Mouse (Mus musculus) C2C12 (cell line): Measurements from ENCODE around the gene Rnaseh2a. TPM values are rescaled to one million over a fixed set of nuclear protein-coding genes. Genes with fewer than 3 reads are reported as not detected.
A peak's percentile ranks its signal among the peaks of the same experiment; 100 is the strongest.

ENCODE experiments used
- H3K27me3 ChIP-seq: one replicate; pipeline ENCODE4 v1.6.1; 2011; ENCODE audit not compliant: control insufficient read depth, insufficient read depth, insufficient read length
- H3K36me3 ChIP-seq: one replicate; pipeline ENCODE4 v1.6.1; 2011; ENCODE audit not compliant: control insufficient read depth, insufficient read depth
- H3K4me3 ChIP-seq: one replicate; pipeline ENCODE4 v1.5.1; 2011; ENCODE audit warnings: mild to moderate bottlenecking, control low read depth; ENCODE audit not compliant: poor library complexity, insufficient read depth, severe bottlenecking
- H3K79me2 ChIP-seq: one replicate; pipeline ENCODE4 v1.6.1; 2011; ENCODE audit not compliant: control insufficient read depth, insufficient read depth
- H3K79me3 ChIP-seq: one replicate; pipeline ENCODE4 v1.6.1; 2011; ENCODE audit warnings: low read depth, control low read depth
- H3ac ChIP-seq: one replicate; pipeline ENCODE3; 2011; ENCODE audit warnings: low read depth; ENCODE audit not compliant: control insufficient read depth, insufficient read length
- CEBPB ChIP-seq: IDR thresholded peaks from one replicate; pipeline ENCODE4 v1.6.1; 2011; ENCODE audit warnings: low read depth, mild to moderate bottlenecking, control low read depth, moderate library complexity
- CTCF ChIP-seq: IDR thresholded peaks from one replicate; pipeline ENCODE4 v1.5.1; 2011; ENCODE audit not compliant: control insufficient read depth, insufficient read depth, insufficient read length
- FOSL1 ChIP-seq: IDR thresholded peaks from one replicate; pipeline ENCODE4 v1.8.0; 2011; ENCODE audit warnings: mild to moderate bottlenecking, low read length; ENCODE audit not compliant: poor library complexity, insufficient read depth, severe bottlenecking
- MAX ChIP-seq: IDR thresholded peaks from one replicate; pipeline ENCODE4 v1.6.1; 2011; ENCODE audit warnings: mild to moderate bottlenecking, control low read depth
- MYOD1 ChIP-seq: IDR thresholded peaks from one replicate; pipeline ENCODE4 v1.6.1; 2011; ENCODE audit warnings: low read depth; ENCODE audit not compliant: control insufficient read depth, insufficient read length
- MYOG ChIP-seq: IDR thresholded peaks from one replicate; pipeline ENCODE4 v1.6.1; 2011; ENCODE audit not compliant: control insufficient read depth, insufficient read length; ENCODE audit errors: extremely low read depth
- USF1 ChIP-seq: IDR thresholded peaks from one replicate; pipeline ENCODE4 v1.6.1; 2011; ENCODE audit warnings: low read depth, mild to moderate bottlenecking, control low read depth, moderate library complexity
- polyA plus RNA-seq: library from polyadenylated mRNA; unstranded; fragments of >200 nt; fragmentation: generic; extraction: Trizol; gene quantifications from one replicate; pipeline ENCODE4 v1.2.1, GENCODE M21; 2012; ENCODE audit warnings: missing spikeins

Rnaseh2a gene
- polyA plus RNA-seq, 1 experiment: 145 TPM

DNA sequence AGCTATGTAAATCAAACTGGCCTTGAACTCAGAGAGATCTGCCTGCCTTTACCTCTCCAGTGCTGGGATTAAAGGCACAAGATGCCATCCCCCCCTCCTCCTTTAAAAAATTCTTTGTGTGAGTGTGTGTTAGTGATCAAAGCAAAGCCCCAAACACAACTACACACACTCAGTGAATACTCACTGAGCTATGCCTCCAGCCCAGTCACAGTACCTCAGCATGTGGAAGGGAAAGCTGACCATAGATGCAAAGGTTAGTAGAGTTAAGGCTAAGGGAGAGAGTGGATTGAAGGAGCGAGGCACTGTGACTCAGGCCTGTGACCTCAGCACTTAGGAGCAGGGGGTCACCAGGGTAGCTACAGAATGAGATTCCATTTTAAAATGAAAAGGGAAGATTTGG, 3.5 kb upstream of the Rnaseh2a start:
- H3K79me2 ChIP-seq: peaks cover 60% of the 10 kb centered on the region
- H3K4me3 ChIP-seq: no peak overlapping the region
- H3K27me3 ChIP-seq: no peaks in the 10 kb centered on the region
- no peak overlapping the region for H3ac ChIP-seq
- TF ChIP-seq MYOD1: no peak
- no peak for TF ChIP-seq USF1
- TF ChIP-seq MAX: no peak
- no peak for TF ChIP-seq FOSL1
- no peak for TF ChIP-seq MYOG
- no peak for TF ChIP-seq CTCF
- TF ChIP-seq CEBPB: no peak
- peaks cover 30% of the 10 kb centered on the region for H3K36me3 ChIP-seq
- peaks cover 28% of the 10 kb centered on the region for H3K79me3 ChIP-seq

DNA sequence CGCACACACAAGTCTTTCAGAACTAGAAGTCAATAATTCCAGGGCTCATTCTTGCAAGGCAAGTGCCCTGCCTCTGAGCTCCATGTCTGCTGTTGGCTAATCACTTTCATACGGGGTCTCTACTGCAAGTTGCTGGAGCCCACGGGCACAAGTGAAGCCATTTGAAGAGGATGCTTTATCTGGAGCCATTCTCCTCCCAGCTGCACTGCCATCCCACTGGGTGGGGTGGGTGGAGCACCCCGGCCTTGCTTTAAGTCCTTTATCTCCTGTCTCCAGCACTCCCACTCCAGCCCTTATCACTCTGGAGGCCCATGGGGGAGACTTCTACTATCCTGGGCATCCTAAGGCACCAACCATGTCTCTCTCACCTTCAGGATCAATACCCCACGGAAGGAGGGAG, 1.3 kb upstream of the Rnaseh2a start:
- Histone ChIP-seq H3K27me3 (no peaks in the 10 kb centered on the region), H3ac (no peak overlapping the region), H3K4me3 (no peak overlapping the region), H3K79me2 (peaks cover 38% of the 10 kb centered on the region), H3K36me3 (peaks cover 21% of the 10 kb centered on the region), H3K79me3 (peaks cover 14% of the 10 kb centered on the region)
- TF ChIP-seq CEBPB (no peak), MYOD1 (no peak), FOSL1 (no peak), MAX (no peak), USF1 (no peak), CTCF (no peak), MYOG (no peak)

DNA sequence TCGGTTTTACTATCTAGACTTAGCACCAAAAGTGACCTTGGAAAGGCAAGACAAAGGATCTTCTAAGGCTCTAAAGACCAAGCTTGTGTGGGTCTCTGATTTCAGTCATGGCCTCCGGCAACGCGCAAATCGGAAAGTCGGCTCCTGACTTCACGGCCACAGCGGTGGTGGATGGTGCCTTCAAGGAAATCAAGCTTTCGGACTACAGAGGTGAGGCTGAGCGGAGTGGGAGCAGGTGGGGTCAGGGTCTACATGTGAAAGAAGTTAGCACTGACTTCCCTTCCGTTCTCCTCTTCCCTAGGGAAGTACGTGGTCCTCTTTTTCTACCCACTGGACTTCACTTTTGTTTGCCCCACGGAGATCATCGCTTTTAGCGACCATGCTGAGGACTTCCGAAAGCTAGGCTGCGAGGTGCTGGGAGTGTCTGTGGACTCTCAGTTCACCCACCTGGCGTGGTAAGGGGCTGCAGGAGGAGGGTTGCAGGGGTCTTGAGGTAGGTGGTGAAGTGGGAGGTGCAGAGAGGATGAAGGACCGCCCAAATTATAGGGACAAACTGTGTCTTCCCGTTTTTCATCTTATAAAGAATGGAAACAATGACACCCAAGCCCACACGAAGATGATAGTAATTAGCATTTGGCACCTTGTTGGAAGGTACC, 696 bp upstream of the Rnaseh2a start:
- peaks cover 21% of the 10 kb centered on the region for H3K36me3 ChIP-seq
- H3K79me2 ChIP-seq: peaks cover 38% of the 10 kb centered on the region
- H3K27me3 ChIP-seq: no peaks in the 10 kb centered on the region
- H3K4me3 ChIP-seq: peak overlapping the region; percentile 55
- H3K79me3 ChIP-seq: peaks cover 14% of the 10 kb centered on the region
- peak overlapping the region; percentile 91 for H3ac ChIP-seq
- no peak for TF ChIP-seq MAX
- no peak for TF ChIP-seq FOSL1
- no peak for TF ChIP-seq CEBPB
- no peak for TF ChIP-seq CTCF
- TF ChIP-seq USF1: no peak
- no peak for TF ChIP-seq MYOG
- no peak for TF ChIP-seq MYOD1

DNA sequence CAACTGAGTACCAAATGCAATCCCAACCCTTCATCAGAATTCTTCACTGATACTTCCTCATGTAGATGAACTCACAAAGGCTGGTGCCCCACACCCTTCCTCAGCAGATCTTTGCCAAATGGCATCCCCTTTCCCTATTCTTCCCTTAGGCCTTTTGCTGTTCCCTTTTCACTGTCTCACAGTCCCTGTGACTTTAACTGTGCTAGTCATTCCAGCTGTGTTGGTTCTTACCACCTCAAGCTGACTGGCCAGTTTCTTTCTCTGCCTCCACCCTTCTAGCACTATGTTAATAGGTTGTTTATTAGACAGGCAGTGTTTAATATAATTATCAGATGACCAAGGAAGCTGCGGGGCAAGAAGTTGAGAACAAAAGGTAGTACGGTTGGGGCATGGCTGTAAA, 917 bp downstream of the Rnaseh2a start:
- peaks cover 21% of the 10 kb centered on the region for H3K36me3 ChIP-seq
- no peak for TF ChIP-seq USF1
- no peak for TF ChIP-seq FOSL1
- TF ChIP-seq MYOD1: no peak
- no peak for TF ChIP-seq CTCF
- TF ChIP-seq MAX: no peak
- TF ChIP-seq CEBPB: no peak
- TF ChIP-seq MYOG: no peak
- peaks cover 16% of the 10 kb centered on the region for H3K79me3 ChIP-seq

DNA sequence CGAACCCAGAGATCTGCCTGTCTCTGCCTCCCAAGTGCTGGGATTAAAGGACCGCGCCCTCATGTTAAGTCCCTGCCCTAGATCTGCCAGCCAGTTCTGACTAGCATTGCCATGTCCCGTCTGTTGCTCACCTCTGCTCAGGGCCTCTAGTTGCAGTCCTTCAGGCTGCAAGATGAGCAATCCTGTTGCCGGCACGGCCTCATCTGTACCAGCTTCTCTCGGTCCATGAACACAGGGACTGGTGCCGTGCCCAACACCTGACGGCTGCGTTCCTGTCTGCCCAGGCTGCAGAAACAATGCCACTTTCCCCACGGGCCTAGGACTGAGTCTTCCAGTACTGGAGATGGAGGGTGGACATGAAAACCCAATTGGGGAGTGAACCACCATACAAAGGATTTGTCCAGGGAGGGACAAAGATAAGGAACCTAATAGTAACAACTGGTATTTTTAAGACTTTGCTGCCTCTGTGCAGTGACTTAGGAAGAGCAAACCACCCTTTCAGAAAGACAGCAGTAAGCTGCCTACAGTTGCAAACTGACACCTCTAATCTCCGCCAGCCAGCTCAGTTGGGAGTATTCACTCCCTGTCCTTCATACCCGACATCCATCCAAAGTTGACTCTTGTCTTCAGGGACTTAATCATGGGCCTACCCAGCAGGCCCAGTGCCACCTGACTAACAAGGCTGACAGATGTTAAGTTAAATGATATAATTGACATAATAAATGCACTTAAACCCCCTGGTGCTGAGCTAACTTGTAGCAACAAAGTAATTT, 1.8 kb downstream of the Rnaseh2a start:
- TF ChIP-seq MAX (no peak), CTCF (no peak), FOSL1 (no peak), MYOG (no peak), MYOD1 (no peak), USF1 (no peak), CEBPB (no peak)
- Histone ChIP-seq H3K79me2 (peaks cover 45% of the 10 kb centered on the region), H3K27me3 (no peaks in the 10 kb centered on the region), H3K4me3 (no peak overlapping the region), H3K36me3 (peaks cover 21% of the 10 kb centered on the region), H3ac (no peak overlapping the region), H3K79me3 (peaks cover 16% of the 10 kb centered on the region)

More for the DNA sequence above, 917 bp downstream of the Rnaseh2a start:
- Histone ChIP-seq H3K79me2 (peaks cover 45% of the 10 kb centered on the region), H3ac (peak overlapping the region; percentile 19), H3K4me3 (peak overlapping the region; percentile 55), H3K27me3 (no peaks in the 10 kb centered on the region)

DNA sequence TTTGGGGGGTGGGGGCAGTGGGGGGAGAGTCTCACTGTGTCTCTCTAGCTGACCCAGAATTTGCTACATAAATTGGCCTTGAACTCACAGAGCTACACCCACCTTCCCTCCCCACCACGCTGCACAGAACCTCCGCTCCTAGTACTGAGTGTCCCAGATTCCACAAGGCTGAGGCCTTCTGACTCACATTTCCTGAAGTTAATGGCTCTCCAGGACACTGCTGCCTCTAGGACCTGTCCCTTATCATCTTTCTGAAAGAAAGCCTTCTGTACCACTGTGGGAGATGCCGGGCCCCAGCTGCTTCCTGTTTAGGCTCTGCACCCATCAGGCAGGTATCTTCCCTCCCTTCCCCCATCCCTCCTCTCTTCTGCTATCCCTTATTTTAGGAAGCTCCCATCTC, 3.0 kb downstream of the Rnaseh2a start:
- TF ChIP-seq MYOG (no peak), USF1 (no peak), MYOD1 (no peak), FOSL1 (no peak), CEBPB (no peak), MAX (no peak), CTCF (no peak)
- peaks cover 16% of the 10 kb centered on the region for H3K79me3 ChIP-seq
- peaks cover 13% of the 10 kb centered on the region for H3K36me3 ChIP-seq
- H3K4me3 ChIP-seq: no peak overlapping the region
- no peaks in the 10 kb centered on the region for H3K27me3 ChIP-seq
- H3K79me2 ChIP-seq: peaks cover 45% of the 10 kb centered on the region
- no peak overlapping the region for H3ac ChIP-seq
